Comparison of ENCODE assay signal across 21 mouse cellular contexts in genomic region chr14:76276655-76277054, GRCm38 (mm10).
A peak's percentile ranks its signal among the peaks of the same experiment; 100 is the strongest.
DNase-seq lines count a peak whose midpoint lies in the region; ATAC-seq and TF ChIP-seq lines count a peak whose summit lies in the region.
"Had no signal": no experiment of that assay in that cellular context is flagged by ENCODE, and none has a peak within 500 bp of the region (broad histone marks: within the 10 kb centered on the region; RNA-seq: fewer than 3 reads in every experiment).

No protein-coding gene starts in this region.

- ATAC-seq in stomach, embryonic 15.5 days (ENCODE audit: insufficient read depth, low FRiP score, low read depth): peak; percentile 63
- no peak; the same call in 1 of the 2 replicates for ATAC-seq in stomach, postnatal 0 days (ENCODE audit: low FRiP score, low TSS enrichment)
- ATAC-seq in heart, embryonic 16.5 days (replicated peaks; ENCODE audit: extremely low read depth, insufficient read depth, low FRiP score): peak; percentile 63
- ATAC-seq in liver, embryonic 11.5 days (replicated peaks; ENCODE audit: low FRiP score): no peak
- ATAC-seq: activated CD4-positive, CD25-positive, alpha-beta regulatory T cell, adult 4 months; forebrain, embryonic 13.5 days; forebrain, postnatal 0 days; intestine, embryonic 15.5 days had no signal

- peak; percentile 18 to 25 for DNase-seq in heart, adult 18-20 months
- no peak for DNase-seq in heart, adult 8-10 months (ENCODE audit: low spot score)
- DNase-seq in stomach, postnatal 0 days (ENCODE audit: low spot score): no peak
- peak; percentile 82 for DNase-seq in yolk sac, embryonic 10.5 days (ENCODE audit: low spot score)
- no peak for DNase-seq in liver, embryonic 11.5 days (ENCODE audit: low spot score)
- DNase-seq in urinary bladder, postnatal 4 days (ENCODE audit: low spot score in 2 of 2): no peak
- DNase-seq: adrenal gland, postnatal 14 days; cerebellum, adult 11-12 months; cerebellum, adult 9-10 months; cerebellum, postnatal 36 days; forebrain, postnatal 0 days; gastrocnemius, postnatal 25 days; kidney, adult 2 months had no signal

- H3K4me3 ChIP-seq in stomach, embryonic 15.5 days (replicated peaks): no peak overlapping the region
- H3K4me3 ChIP-seq in stomach, postnatal 0 days (ENCODE audit: low read depth, low read length): no peak overlapping the region
- H3K4me3 ChIP-seq in heart, embryonic 16.5 days (ENCODE audit: low read length): no peak overlapping the region
- no peak overlapping the region for H3K4me3 ChIP-seq in liver, embryonic 11.5 days (ENCODE audit: low read depth, low read length)
- H3K4me3 ChIP-seq: embryonic facial prominence, embryonic 10.5 days; forebrain, embryonic 13.5 days; hindbrain, embryonic 10.5 days; intestine, embryonic 15.5 days had no signal

- no peak for TF ChIP-seq CTCF in stomach, postnatal 0 days (IDR thresholded peaks at IDR 0.05; ENCODE audit: low read depth)

- 59% methylated on average over 9 of the region's 9 CpGs for WGBS in stomach, embryonic 15.5 days
- 65% methylated on average over 9 of the region's 9 CpGs for WGBS in stomach, postnatal 0 days
- 20% methylated on average over 9 of the region's 9 CpGs for WGBS in heart, embryonic 16.5 days
- 30% methylated on average over 9 of the region's 9 CpGs for WGBS in liver, embryonic 11.5 days

- no peaks in the 10 kb centered on the region for H3K9me3 ChIP-seq in stomach, embryonic 15.5 days
- H3K9me3 ChIP-seq in stomach, postnatal 0 days (ENCODE audit: control insufficient read depth, low read length): no peaks in the 10 kb centered on the region
- H3K9me3 ChIP-seq in heart, embryonic 16.5 days (replicated peaks; ENCODE audit: control insufficient read depth, low read length): 0 out of 2 replicates have a peak, but pooled peaks cover 4% of the 10 kb centered on the region
- no peaks in the 10 kb centered on the region for H3K9me3 ChIP-seq in liver, embryonic 11.5 days (ENCODE audit: control insufficient read depth, low read length)
- H3K9me3 ChIP-seq: embryonic facial prominence, embryonic 10.5 days; forebrain, embryonic 13.5 days; intestine, embryonic 15.5 days had no signal

- H3K27me3 ChIP-seq in stomach, embryonic 15.5 days (replicated peaks): no peaks in the 10 kb centered on the region
- H3K27me3 ChIP-seq in stomach, postnatal 0 days (ENCODE audit: control insufficient read depth, insufficient read depth, low read length): no peaks in the 10 kb centered on the region
- H3K27me3 ChIP-seq in heart, embryonic 16.5 days (ENCODE audit: control insufficient read depth, insufficient read depth, low read length): no peaks in the 10 kb centered on the region
- H3K27me3 ChIP-seq in liver, embryonic 11.5 days (replicated peaks; ENCODE audit: control insufficient read depth, insufficient read depth, low read length): no peaks in the 10 kb centered on the region
- H3K27me3 ChIP-seq: forebrain, embryonic 13.5 days; intestine, embryonic 15.5 days had no signal

- H3K27ac ChIP-seq in stomach, embryonic 15.5 days: no peak overlapping the region
- H3K27ac ChIP-seq in stomach, postnatal 0 days (replicated peaks): no peak overlapping the region
- H3K27ac ChIP-seq in heart, embryonic 16.5 days (ENCODE audit: low read length): no peak overlapping the region
- no peak overlapping the region for H3K27ac ChIP-seq in liver, embryonic 11.5 days (ENCODE audit: low read depth, low read length)
- H3K27ac ChIP-seq: embryonic facial prominence, embryonic 10.5 days; forebrain, embryonic 13.5 days; hindbrain, embryonic 10.5 days; hindbrain, embryonic 14.5 days; intestine, embryonic 15.5 days had no signal

- no peaks in the 10 kb centered on the region for H3K36me3 ChIP-seq in stomach, embryonic 15.5 days
- H3K36me3 ChIP-seq in stomach, postnatal 0 days (ENCODE audit: control insufficient read depth, insufficient read depth, low read length): no peaks in the 10 kb centered on the region
- H3K36me3 ChIP-seq in heart, embryonic 16.5 days (ENCODE audit: control insufficient read depth, insufficient read depth): no peaks in the 10 kb centered on the region
- H3K36me3 ChIP-seq in liver, embryonic 11.5 days (ENCODE audit: control insufficient read depth, insufficient read depth, low read length): no peaks in the 10 kb centered on the region
- H3K36me3 ChIP-seq: embryonic facial prominence, embryonic 10.5 days; hindbrain, embryonic 10.5 days; intestine, embryonic 15.5 days had no signal

- 0 out of 2 replicates have a peak, but pooled peaks cover under 1% of the 10 kb centered on the region for H3K4me1 ChIP-seq in stomach, embryonic 15.5 days
- no peaks in the 10 kb centered on the region for H3K4me1 ChIP-seq in stomach, postnatal 0 days (replicated peaks; ENCODE audit: control insufficient read depth, insufficient read depth)
- peaks cover 7% of the 10 kb centered on the region for H3K4me1 ChIP-seq in heart, embryonic 16.5 days (ENCODE audit: control insufficient read depth, insufficient read depth, low read length)
- H3K4me1 ChIP-seq in liver, embryonic 11.5 days (replicated peaks; ENCODE audit: control insufficient read depth, insufficient read depth, low read length): peaks cover 5% of the 10 kb centered on the region
- H3K4me1 ChIP-seq: forebrain, embryonic 13.5 days; intestine, embryonic 15.5 days had no signal

- no peak overlapping the region for H3K4me2 ChIP-seq in stomach, embryonic 15.5 days
- no peak overlapping the region for H3K4me2 ChIP-seq in stomach, postnatal 0 days (replicated peaks; ENCODE audit: low read depth)
- H3K4me2 ChIP-seq in heart, embryonic 16.5 days (ENCODE audit: low read depth, low read length): peak overlapping the region; percentile 14; the same call in 1 of the 2 replicates
- no peak overlapping the region for H3K4me2 ChIP-seq in liver, embryonic 11.5 days
- H3K4me2 ChIP-seq: forebrain, embryonic 13.5 days; hindbrain, embryonic 14.5 days; intestine, embryonic 15.5 days had no signal

- no peak overlapping the region for H3K9ac ChIP-seq in stomach, embryonic 15.5 days
- H3K9ac ChIP-seq in stomach, postnatal 0 days (ENCODE audit: low read length): no peak overlapping the region
- H3K9ac ChIP-seq in heart, embryonic 16.5 days (ENCODE audit: low read length): no peak overlapping the region
- no peak overlapping the region for H3K9ac ChIP-seq in liver, embryonic 11.5 days (ENCODE audit: low read depth, low read length)
- H3K9ac ChIP-seq: forebrain, embryonic 13.5 days; forebrain, postnatal 0 days; hindbrain, embryonic 14.5 days; intestine, embryonic 15.5 days had no signal

- TF ChIP-seq EP300 in stomach, postnatal 0 days (optimal IDR thresholded peaks at IDR 0.05): no peak

Comparison
In these comparisons a context has a peak if more than half of its experiments do, and no peak if none do; other contexts are left out.
1. DNase-seq: peak in heart, adult 18-20 months (2 of 2) and yolk sac, embryonic 10.5 days (single experiment); none in heart, adult 8-10 months (single experiment), stomach, postnatal 0 days (single experiment), liver, embryonic 11.5 days (single experiment) and urinary bladder, postnatal 4 days (0 of 2).
2. ATAC-seq: peak in stomach, embryonic 15.5 days (single experiment) and heart, embryonic 16.5 days (single experiment); none in stomach, postnatal 0 days (single experiment) and liver, embryonic 11.5 days (single experiment).